Mouse (Mus musculus) lung, embryonic 14.5 days (tissue): ENCODE data around the gene Ehmt1. TPM values are rescaled to one million over a fixed set of nuclear protein-coding genes. Genes with fewer than 3 reads are reported as not detected.
A peak's percentile ranks its signal among the peaks of the same experiment; 100 is the strongest.
"Not testable (repeated sequence)": the region's sequence is repeated elsewhere in the genome, so short reads cannot be mapped to it uniquely, and the experiment has no call there.

ENCODE experiments used
- ATAC-seq: fragments of 200-750 bp; cut with Nextera tagmentation; 2 replicates; pipeline ENCODE4 v1.8.0; 2017; ENCODE audit warnings: mild to moderate bottlenecking, moderate TSS enrichment, moderate library complexity; ENCODE audit not compliant: insufficient read depth
- DNase-seq: peaks from one replicate; pipeline ENCODE4 v3.0.0-alpha.2; 2015
- H3K27ac ChIP-seq: fragments of 300-500 bp; sonication (generic); 2 replicates; pipeline ENCODE4 v1.5.1; 2014; ENCODE audit warnings: low read depth, mild to moderate bottlenecking, moderate library complexity
- H3K27me3 ChIP-seq: fragments of 300-500 bp; sonication (generic); 2 replicates; pipeline ENCODE4 v1.6.1; 2014; ENCODE audit warnings: low read length, control low read depth; ENCODE audit not compliant: insufficient read depth
- H3K36me3 ChIP-seq: fragments of 300-500 bp; sonication (generic); 2 replicates; pipeline ENCODE4 v1.6.1; 2014; ENCODE audit warnings: control low read depth; ENCODE audit not compliant: insufficient read depth
- H3K4me1 ChIP-seq: fragments of 300-500 bp; sonication (generic); 2 replicates; pipeline ENCODE4 v1.6.1; 2014; ENCODE audit warnings: antibody characterized with exemption, control low read depth; ENCODE audit not compliant: insufficient read depth
- H3K4me2 ChIP-seq: fragments of 300-500 bp; sonication (generic); 2 replicates; pipeline ENCODE4 v1.6.1; 2014; ENCODE audit warnings: mild to moderate bottlenecking
- H3K4me3 ChIP-seq: fragments of 300-500 bp; sonication (generic); 2 replicates; pipeline ENCODE4 v1.5.1; 2014; ENCODE audit warnings: low read depth, low read length
- H3K9ac ChIP-seq: fragments of 300-500 bp; sonication (generic); 2 replicates; pipeline ENCODE4 v1.6.1; 2014
- H3K9me3 ChIP-seq: fragments of 300-500 bp; sonication (generic); 2 replicates; pipeline ENCODE4 v1.6.1; 2016; ENCODE audit warnings: low read depth, low read length, control low read depth
- CTCF ChIP-seq: IDR thresholded peaks from 2 replicates; pipeline ENCODE4 v1.5.1; 2016; ENCODE audit warnings: antibody characterized with exemption, low read depth
- WGBS: fragments of 180-500 bp; shearing (Covaris S2); extraction: QIAGEN DNeasy Blood & Tissue Kit; methylation state at CpG from one replicate; pipeline ENCODE4 v1.1.7; 2014; 5-methylcytosine and 5-hydroxymethylcytosine counted together
- polyA plus RNA-seq: library from polyadenylated mRNA; unstranded; fragments of >200 nt; fragmentation: Nextera tagmentation; extraction: Ambion mirVana; gene quantifications from 2 replicates; pipeline ENCODE4 v1.2.1, GENCODE M21; 2014

Gene Ehmt1
- polyA plus RNA-seq, 1 experiment from 2014 or later, result 94.5 TPM

DNA sequence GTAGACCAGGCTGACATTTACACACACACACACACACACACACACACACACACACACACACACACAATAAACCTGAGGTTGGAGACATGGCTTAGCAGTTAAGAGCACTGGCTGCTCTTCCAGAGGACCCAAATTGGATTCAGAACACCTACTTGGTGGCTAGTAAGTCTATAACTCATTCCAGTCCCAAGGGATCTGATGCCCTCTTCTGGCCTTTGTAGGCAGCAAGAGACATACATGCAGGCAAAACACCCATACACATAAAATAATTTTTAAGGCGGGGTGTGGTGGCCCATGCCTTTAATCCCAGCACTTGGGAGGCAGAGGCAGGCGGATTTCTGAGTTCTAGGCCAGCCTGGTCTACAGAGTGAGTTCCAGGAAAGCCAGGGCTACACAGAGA lies 24.9 kb upstream of the Ehmt1 start:
- not testable (repeated sequence) for H3K4me1 ChIP-seq, H3K36me3 ChIP-seq, H3K9me3 ChIP-seq, H3K27ac ChIP-seq, H3K27me3 ChIP-seq, ATAC-seq, H3K9ac ChIP-seq, H3K4me2 ChIP-seq, H3K4me3 ChIP-seq
- peak; percentile 60 for DNase-seq
- WGBS, result 43% methylated on average over 2 of the region's 2 CpGs
- TF ChIP-seq CTCF, result peak; percentile 56

DNA sequence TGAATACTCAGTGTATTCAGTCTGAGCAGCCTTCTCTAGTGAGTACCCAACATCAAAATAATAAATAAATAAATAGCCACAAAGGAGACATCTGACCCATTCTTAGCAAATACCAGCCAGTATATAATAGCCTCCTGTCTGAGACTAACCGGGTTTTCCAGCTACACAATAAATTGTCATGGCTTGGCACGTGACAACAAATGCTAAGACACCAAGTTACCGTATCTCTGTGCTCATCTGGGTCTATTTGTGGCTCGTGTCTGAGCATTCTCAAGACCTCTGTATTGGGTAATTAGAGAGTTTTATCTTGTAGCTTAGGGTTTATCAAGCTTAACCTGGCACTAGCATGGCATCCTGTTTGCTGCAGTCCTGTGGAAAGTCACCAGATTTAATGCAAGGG lies 22.7 kb upstream of the Ehmt1 start:
- Histone ChIP-seq H3K27ac (no peak overlapping the region), H3K4me3 (no peak overlapping the region), H3K36me3 (no peaks in the 10 kb centered on the region), H3K9ac (no peak overlapping the region), H3K9me3 (no peaks in the 10 kb centered on the region), H3K4me2 (no peak overlapping the region), H3K27me3 (no peaks in the 10 kb centered on the region), H3K4me1 (no peaks in the 10 kb centered on the region)
- DNase-seq (no peak), ATAC-seq (no peak)
- no peak for TF ChIP-seq CTCF
- WGBS, result 73% methylated on average over 4 of the region's 4 CpGs

DNA sequence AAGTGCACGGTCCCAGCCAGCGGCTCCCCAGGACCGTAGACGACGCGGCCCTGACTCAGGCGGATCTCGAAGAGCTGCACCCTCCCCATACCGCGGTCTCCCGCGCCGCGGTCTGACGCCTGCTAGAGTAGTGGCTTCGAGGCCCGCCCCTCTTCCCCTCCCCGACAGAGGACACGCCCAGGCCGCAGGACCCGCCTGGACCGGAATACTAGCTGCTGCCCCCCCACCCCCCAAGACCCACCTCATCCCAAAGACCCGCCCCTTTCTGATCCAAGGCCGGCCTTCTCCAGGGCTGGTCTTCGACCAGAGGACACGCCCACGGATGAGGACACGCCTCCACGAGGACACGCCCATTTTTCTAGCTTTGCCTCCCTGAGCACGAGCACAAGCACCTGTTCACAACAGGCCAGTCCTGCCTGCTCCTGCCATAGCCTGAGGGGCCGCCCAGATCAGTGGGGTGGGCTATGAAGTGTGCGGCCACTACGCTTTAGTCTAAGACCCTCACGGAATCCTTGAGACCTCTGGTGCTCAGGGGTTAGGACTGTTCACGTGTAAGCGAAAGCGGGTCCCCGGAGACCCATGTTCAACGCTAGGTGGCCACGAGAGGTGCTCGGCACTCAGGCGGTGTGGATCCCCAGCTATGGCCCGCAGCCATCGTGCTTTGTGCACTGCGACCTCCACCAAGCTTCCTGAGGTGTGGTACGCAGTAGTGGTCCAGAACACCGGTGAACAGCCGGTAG lies 15.8 kb upstream of the Ehmt1 start, which contains the start of gene Arrdc1:
Gene Arrdc1, minus strand, starts transcription at position 196 of the 740 bp plus-strand sequence.
- ATAC-seq, result peak; percentile 95
- Histone ChIP-seq H3K4me1 (no peaks in the 10 kb centered on the region), H3K4me3 (peak within 1 kb of the TSS; percentile 64), H3K9me3 (no peaks in the 10 kb centered on the region), H3K27ac (peak within 1 kb of the TSS; percentile 80), H3K27me3 (no peaks in the 10 kb centered on the region), H3K36me3 (no peaks in the 10 kb centered on the region), H3K4me2 (peak within 1 kb of the TSS; percentile 97), H3K9ac (peak within 1 kb of the TSS; percentile 71)
- WGBS, result 0% methylated on average over 49 of the region's 49 CpGs
- DNase-seq, result peak; percentile 97
- peak; percentile 70 for TF ChIP-seq CTCF

DNA sequence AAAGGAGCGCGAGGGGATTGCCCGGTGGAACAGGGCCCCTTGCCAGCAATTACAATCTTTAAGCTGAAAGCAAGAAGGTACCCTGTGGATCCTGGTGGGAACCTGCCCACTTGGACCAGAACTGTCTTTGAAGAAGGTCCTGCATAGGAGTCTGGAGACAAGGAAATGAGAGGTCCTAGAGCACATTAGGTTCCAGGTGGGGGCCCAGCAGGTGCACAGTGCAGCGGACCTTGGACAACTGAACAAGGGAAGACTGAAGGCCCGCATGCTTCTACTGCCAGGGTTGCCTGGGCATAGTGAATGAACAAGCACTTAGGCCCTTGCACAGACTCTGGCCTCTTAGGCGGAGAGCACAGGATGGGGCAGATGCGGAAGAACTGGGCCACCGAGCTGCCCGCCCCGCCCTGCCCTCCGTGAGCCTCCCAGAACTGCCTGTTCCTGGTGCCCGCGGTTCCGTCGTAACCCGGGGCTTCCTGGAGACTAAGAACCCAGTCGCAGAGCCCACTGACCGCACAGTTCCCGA lies 15.1 kb upstream of the Ehmt1 start:
- H3K4me1 ChIP-seq, result no peaks in the 10 kb centered on the region
- TF ChIP-seq CTCF, result no peak
- peak overlapping the region; percentile 71 for H3K9ac ChIP-seq
- no peak for DNase-seq
- ATAC-seq, result no peak; the same call in 1 of the 2 replicates
- H3K27me3 ChIP-seq, result no peaks in the 10 kb centered on the region
- H3K4me3 ChIP-seq, result peak overlapping the region; percentile 64
- H3K4me2 ChIP-seq, result peak overlapping the region; percentile 97
- 3% methylated on average over 19 of the region's 19 CpGs for WGBS
- peak overlapping the region; percentile 80 for H3K27ac ChIP-seq
- no peaks in the 10 kb centered on the region for H3K9me3 ChIP-seq
- H3K36me3 ChIP-seq, result no peaks in the 10 kb centered on the region

DNA sequence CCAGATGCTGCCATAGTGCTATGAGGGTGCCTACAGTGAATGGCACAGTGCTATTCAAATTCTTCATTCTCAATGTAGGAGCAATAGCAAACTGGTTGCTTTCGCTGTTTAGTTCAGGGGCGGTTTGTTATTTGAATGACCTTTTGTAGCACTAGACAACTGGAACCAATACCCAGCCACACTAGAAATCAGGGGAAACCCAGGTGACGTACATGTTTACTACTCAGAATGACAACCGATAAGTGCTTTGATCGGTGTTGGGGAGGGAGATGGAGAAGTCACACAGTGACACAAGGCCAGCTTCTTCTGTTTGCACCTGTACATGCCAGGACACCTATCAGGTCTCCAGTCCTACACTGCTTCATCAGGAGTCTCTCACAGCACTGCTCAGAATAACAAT lies 10.2 kb upstream of the Ehmt1 start:
- no peak for DNase-seq
- H3K27ac ChIP-seq, result peak overlapping the region; percentile 81
- H3K27me3 ChIP-seq, result no peaks in the 10 kb centered on the region
- WGBS, result 83% methylated on average over 5 of the region's 5 CpGs
- no peaks in the 10 kb centered on the region for H3K36me3 ChIP-seq
- no peak overlapping the region for H3K4me3 ChIP-seq
- ATAC-seq, result no peak
- no peak for TF ChIP-seq CTCF
- H3K9ac ChIP-seq, result no peak overlapping the region
- no peak overlapping the region for H3K4me2 ChIP-seq
- H3K9me3 ChIP-seq, result no peaks in the 10 kb centered on the region
- H3K4me1 ChIP-seq, result 0 out of 2 replicates have a peak, but pooled peaks cover 4% of the 10 kb centered on the region

DNA sequence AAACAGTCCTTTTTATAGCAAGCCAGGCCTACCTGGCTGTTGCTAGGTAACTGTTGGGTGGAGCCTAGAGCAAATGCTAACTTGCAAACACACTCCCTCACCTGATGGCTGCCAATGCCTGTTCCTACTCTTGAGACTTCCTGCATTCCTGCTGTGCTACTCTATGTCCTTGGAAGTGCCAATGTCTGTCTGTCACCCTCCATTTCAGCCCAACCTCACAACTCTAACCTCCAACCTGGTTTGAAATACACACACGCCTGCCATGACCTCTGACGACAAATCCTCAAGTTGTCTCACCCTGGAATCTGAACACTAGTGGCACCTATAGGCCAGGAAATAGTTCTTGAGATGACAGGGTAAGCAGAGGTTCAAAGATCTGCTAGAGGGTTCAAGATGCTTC lies 9.7 kb upstream of the Ehmt1 start:
- WGBS, result 24% methylated on average over 2 of the region's 2 CpGs
- peak; percentile 52; the same call in 1 of the 2 replicates for ATAC-seq
- H3K4me1 ChIP-seq, result 0 out of 2 replicates have a peak, but pooled peaks cover 4% of the 10 kb centered on the region
- DNase-seq, result peak; percentile 42
- no peaks in the 10 kb centered on the region for H3K36me3 ChIP-seq
- no peak overlapping the region for H3K4me3 ChIP-seq
- no peaks in the 10 kb centered on the region for H3K27me3 ChIP-seq
- H3K9me3 ChIP-seq, result no peaks in the 10 kb centered on the region
- peak overlapping the region; percentile 81 for H3K27ac ChIP-seq
- TF ChIP-seq CTCF, result no peak
- H3K4me2 ChIP-seq, result peak overlapping the region; percentile 37; the same call in 1 of the 2 replicates
- no peak overlapping the region for H3K9ac ChIP-seq

DNA sequence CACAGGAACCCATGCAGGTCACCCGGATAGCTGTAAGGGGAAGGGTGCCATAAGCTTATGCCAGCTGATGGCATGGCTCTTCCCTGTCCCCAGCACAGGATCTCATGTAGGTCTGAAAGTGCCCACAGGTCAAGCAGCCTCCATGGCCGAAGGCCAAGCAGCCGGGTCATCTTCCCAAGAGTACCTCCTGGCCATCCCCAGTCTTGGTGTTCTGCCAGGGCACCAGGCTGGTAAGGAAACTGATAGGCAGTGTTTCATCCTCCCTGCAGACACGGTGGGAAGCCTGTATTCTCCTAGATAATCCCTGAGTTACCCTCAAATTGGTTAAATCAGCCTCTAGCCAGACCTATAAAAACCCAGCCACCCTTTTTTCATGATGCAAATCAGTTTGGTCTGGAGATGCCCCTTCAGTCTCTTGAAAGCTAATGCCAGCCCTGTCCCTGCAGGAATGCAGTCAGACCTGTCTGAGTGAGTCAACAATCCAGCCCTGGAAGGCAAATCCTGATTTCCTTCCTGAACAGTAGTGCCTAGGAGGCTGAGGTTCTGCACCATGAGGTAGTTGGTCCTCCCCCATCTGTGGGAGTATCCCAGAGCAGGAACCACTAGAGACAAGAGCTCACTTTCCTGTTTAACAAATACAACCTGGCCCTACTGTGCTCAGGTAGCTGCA lies 8.5 kb upstream of the Ehmt1 start:
- TF ChIP-seq CTCF, result no peak
- no peaks in the 10 kb centered on the region for H3K9me3 ChIP-seq
- no peaks in the 10 kb centered on the region for H3K27me3 ChIP-seq
- H3K4me2 ChIP-seq, result peak overlapping the region; percentile 39
- peak; percentile 78 for DNase-seq
- no peak overlapping the region; the same call in 1 of the 2 replicates for H3K4me3 ChIP-seq
- H3K4me1 ChIP-seq, result 0 out of 2 replicates have a peak, but pooled peaks cover 4% of the 10 kb centered on the region
- no peak overlapping the region for H3K9ac ChIP-seq
- 42% methylated on average over 4 of the region's 4 CpGs for WGBS
- H3K36me3 ChIP-seq, result no peaks in the 10 kb centered on the region
- peak; percentile 93 for ATAC-seq
- peak overlapping the region; percentile 93 for H3K27ac ChIP-seq
